Mouse (Mus musculus): Measurements from ENCODE around the gene Senp7. TPM values are rescaled to one million over a fixed set of nuclear protein-coding genes. Genes with fewer than 3 reads are reported as not detected.
"Not testable (repeated sequence)": the region's sequence is repeated elsewhere in the genome, so short reads cannot be mapped to it uniquely, and the experiment has no call there.

The Senp7 gene
- total RNA-seq, 2 experiments from 2014 or later = 49.3 to 53.4 TPM

DNA sequence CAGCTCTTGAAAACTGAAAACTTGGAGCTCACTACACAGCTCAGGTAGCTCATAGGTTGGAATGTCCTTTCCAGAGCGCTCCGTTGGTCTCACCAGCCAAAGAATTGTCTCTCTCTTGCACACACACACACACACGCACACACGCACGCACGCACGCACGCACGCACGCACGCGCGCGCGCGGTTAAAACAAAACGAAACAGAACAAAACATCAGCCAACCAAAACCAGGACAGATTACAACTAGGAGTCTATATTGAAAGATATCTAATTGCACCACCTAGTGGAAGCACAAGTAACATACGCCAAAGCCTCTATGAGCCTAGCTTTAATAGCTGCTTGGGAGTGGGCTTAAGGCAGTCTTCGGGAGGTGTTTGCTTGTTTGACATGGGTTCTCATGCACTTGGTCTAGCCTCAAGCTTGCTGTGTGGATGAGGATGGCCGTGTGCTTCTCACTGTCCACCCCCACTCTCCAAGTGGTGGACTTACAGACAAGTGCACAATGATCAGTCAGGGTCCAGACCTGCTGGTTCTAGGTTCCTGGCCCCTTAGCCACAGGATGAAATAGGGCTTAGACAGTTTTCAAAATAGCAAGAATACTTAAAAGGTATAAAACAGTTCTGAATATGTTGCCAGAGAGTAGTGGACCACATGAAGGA is 16.3 kb downstream of the Senp7 start:
- DNase-seq (ENCODE audit: low spot score in 2 of 2) = peak; percentile 47 to 58

DNA sequence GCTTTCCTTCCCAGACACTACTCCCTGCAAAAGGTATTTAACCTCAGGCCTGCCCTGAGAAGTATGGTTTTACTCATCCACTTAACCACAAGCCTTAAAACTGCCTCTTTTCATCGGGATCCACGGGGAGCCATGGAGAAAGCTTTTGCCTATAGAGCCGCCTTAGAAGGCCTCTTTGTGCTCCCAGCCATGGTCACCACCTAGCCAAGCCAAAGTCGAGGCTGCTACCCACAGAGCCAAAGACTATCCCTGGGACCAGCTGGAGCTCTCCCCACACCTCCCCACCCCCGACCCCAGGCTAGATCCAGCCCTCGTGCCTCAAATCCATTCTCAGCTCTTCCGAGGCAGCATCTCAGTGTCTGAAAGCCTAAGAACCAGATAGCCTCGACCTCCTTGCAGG is 18.0 kb downstream of the Senp7 start:
- DNase-seq (ENCODE audit: low spot score in 2 of 2) = no peak

DNA sequence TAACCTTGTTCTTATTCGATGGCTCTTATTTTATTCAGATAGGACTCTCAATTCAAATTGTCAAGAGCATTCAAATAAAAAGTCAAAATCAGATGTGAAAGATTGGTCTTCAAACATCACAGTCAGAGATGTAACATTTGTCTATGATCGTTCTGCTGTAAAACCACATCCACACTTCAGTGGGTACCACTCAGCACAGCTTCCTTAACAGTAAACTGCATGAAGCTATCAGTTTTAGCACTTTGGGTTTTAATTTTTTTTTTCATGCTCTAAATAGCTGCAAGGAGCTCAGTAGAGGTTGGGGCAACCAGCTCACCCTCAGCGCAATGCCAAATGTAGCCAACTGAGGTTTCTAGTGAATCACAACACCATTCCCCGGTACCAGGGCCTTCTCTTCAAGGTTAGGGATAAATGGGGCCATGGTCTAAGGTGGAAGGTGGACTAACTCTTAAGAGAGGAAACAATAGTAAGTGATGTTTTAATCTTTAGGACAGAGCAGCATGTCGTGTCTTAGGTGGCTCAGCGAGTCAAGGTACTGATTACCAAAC is 20.5 kb downstream of the Senp7 start:
- DNase-seq (ENCODE audit: low spot score in 2 of 2) = no peak

DNA sequence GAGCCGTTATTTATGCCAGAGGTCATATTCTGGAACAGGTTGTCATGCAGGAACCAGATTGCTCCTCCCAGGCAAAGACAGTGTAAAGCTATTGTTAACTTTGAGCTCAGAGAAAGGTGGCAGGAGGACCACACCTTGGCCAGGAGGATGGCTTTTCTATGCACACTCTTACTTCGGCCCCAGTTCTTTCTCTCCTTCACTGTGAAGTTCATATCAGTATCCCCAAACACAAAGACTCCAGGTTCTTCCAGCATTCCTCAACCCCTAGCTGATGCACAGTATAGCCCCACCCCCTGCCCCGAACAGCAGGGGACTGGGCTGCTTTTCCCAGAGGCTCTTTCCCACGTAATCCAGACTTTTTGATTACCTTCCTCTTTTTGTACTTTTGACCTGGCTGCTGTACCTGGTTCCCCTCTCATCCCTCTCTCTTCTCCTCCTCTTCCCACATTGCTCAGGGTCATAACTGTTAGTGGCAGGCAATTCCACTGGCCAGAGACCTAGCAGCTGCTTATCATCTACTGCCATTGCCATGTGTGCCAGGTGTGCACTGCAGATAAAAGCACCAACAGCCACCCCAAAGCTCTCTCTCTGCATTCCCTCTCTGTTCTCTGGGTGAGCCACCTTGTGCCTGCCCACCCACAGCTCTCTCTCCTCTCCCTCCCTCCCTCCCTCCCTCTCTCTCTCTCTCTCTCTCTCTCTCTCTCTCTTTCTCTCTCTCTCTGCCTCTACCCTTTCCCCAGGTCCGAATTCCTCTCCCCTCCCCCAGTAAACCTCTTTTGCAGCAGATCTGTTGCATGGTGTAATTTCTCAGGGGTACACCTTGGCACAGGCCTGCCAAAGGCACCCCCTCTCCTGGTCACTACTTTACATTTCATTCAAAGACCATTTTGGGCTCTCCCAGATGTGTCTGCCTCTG is 23.4 kb downstream of the Senp7 start:
- DNase-seq (ENCODE audit: low spot score in 2 of 2) = no peak

DNA sequence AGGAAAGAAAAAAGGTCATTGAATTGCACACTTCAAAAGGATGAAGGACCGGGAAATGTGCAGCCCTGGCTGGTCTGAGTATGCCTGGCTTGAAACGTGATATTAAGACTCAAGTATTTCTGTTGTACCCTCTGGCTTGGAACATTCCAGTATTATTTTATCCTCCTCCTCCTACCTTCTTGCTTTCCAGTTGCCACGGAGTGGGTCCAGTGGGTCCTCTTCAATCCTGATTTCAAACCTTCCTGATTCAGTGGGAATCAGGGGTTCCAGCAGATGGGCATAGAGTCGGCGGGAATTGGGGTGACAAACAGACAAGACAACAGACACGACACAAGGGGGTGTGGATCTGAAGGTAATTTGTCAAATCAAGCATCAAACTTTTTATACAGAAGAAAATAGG is 24.4 kb downstream of the Senp7 start:
- no peak for DNase-seq (ENCODE audit: low spot score in 2 of 2)

DNA sequence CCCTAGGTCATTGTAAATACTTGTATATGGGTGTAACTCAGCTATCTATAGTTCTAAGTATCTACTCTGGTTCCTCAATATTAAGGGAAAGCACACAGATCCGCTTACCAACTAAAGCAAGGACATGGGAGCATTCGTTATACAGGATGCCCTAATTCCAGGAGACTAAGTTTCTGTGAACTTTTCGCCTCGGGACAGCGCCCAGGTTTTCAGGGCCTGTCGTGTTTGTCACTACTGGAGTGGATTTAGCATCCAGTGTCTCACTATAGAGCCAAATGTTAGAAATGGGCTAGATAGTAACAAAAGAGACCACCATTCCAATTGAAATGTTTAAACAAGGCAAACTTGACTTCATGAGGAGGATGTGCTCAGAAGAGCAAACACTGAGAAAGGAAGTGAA is 25.0 kb downstream of the Senp7 start:
- DNase-seq (ENCODE audit: low spot score in 2 of 2) = not testable (repeated sequence)

DNA sequence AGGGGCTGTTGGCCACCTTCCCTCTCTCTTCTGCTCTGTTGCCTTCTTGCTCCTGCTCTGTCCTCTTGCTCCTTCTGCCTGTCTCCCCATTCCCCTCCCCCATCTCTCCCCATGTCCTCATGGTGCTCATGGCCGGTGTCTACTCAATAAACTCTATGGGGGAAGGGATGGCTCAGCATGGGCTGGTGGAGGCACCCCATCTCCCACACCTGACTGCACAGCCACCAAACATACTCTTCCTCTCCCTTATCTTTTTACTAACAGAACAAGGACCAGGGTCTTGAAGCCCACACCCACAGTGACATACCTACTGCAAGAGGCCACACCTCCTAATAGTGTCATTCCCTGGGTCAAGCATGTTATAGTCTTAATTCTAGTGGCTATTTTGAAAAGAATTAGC is 26.0 kb downstream of the Senp7 start:
- DNase-seq (ENCODE audit: low spot score in 2 of 2) = no peak

DNA sequence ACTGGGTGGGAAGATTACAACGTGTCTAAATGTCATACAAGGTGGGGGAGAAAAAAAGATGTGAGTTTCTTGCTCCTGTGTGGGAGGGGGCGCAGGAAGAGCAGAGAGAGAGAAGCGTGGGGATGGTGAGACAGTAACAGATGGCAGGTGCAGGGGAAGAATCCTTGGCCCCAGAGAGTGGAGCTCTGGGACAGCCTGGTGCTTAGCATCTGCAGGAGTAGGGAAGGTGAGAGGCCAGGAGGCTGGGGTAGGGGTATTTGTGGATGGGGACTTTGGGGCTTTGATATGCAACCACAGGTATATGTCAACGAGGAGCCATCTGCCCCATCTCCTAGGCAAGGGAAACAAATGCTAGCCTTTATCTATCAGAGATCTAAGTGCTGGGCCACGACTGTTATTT is 26.4 kb downstream of the Senp7 start:
- no peak for DNase-seq (ENCODE audit: low spot score in 2 of 2)

DNA sequence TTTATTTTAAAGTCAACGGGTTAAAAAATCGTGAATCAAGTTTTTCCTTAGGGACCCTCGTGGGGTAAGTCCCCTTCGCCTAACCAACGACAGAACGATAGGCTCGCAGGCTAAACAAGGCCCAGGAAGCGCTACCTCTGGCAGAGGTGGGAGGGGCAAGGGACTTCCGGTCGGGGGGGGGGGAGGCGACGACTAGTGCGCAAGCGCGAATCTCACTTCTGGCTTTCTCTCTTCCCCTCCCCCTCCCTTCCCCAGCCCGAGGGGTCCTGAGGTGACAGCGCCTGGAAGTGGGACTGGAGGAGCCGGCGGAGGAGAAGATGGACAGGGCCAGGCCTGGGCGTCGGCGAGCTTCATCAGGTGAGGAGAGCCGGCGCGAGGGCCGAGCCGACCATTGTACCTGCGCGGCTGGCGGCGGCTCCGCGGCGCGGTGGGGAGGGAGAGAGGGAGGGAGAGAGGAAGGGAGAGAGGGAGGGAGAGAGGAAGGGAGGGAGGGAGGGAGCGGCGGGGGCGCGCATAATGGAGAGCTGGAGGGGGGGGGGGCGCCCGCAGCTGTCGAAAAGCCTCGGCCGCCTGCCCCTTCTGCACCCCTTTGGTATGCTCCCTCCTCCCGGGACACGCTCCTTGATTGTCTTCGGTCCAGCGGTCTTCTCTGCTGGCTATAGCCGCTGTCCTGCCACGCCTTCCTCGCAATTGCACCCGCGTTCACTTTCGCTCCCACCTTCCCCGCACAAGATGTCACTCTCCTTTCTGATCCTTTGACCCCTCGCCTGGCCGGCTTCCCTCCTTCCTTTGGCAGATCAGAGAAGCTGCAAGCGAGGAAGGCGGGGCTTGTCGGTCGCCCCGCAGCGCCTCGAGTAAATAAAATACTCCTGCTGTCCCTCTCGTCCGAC is 27.3 kb downstream of the Senp7 start:
- DNase-seq (ENCODE audit: low spot score in 2 of 2) = peak; percentile 82 to 85

DNA sequence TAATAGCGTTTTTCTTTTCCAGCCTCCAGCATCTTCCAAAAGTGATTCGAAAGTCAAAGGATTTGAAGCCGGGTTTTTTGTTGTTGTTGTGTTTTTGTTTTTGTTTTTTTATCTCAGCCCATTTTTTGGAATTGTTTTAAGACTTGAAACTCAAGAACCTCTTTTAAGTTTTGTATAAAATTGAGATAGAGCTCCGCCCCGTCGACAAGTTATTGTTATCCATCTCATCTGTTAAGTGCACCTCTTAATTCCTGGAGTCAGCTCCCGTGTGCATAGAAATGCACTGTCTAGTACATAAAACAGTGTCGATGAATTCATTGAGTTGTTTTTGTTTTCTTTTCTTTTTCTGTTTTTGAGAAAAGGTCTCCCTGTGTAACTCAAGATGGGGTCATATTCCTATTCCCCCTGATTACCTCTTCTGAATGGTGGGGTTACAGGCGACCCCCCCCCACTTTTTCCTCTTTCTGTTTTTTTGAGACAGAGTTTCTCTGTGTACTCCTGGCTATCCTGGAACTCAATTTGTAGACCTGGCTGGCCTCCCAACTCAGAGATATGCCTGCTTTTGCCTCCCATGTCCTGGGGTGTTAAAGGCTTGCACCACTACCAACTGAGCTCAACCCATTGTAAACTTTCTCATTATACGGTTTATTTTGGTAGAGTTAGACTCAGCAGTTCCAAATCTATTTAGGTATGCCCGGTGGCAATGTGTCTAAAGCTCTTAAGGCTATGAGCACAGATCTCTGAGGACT is 28.2 kb downstream of the Senp7 start:
- DNase-seq (ENCODE audit: low spot score in 2 of 2) = no peak

DNA sequence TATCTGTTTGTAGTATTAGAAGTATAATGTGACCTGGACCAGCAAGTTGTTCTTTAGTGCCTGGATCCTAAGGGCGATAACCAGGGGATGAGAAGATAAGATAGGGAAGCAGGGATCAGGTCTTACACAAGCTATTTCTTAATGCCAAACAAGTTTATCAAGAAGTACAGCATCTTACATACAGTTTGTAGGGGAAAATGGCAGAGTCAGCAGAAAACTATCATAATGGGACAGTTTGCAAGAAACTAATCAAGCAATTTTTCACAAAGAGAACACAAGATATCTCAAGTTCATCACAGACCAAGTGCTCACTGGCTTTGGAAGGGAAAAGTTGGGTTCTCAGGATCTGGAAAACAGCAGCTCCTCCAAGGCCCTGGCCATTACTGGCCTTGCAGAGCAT is 31.3 kb downstream of the Senp7 start:
- DNase-seq (ENCODE audit: low spot score in 2 of 2) = no peak

DNA sequence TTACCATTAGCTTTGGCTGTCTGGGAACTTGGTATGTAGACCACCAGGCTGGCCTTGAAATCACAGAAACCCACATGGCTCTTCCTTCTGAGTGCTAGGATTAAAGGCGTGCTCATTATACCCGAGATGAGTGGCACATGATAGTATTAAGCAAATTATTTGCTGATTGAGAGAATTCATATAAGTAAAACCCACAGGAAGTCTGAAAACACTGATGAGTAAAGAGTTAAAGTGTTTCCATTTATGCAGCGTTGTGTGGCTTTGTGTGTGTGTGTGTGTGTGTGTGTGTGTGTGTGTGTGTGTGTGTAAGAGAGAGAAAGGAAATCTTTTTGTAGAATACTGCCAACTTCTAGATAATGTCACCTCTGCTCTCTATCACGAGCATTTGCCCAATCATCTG is 33.6 kb downstream of the Senp7 start:
- no peak for DNase-seq (ENCODE audit: low spot score in 2 of 2)

DNA sequence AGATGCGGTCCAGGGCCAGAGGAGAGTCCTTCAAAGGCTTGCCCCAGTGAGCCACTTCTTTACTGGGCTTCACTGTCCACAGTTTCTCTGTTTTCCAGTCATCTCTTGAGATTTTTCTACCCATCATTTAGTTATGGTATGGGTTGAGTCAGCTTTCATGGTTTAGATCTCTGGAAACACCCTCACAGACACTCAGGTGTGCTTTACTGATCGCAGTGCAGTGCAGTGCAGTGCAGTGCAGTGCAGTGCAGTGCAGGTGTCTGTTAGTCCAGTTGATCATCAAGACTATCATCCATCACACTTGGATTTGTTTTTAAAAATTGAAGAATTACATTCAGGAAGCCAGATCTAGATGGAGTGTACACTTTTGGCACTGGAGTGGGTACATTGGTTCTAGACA is 38.2 kb downstream of the Senp7 start:
- DNase-seq (ENCODE audit: low spot score in 2 of 2) = no peak

DNA sequence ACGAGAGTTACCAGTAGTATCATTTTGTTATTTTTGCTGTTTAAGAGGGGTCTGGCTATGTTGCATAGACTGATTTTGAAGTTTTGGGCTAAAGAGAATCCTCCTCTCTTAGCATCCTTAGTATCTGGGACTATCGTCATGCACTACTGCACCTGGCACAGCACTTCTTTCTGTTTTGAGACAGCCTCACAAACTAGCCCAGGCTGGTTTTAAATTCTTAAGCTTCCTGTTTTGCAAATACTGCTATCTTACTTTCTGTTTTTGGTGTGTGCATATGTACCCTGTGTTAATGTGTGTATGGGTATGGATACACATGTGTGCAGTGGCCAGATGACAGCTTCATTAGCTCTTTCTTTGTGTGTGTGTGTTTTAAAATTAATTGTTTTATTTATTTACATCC is 42.2 kb downstream of the Senp7 start:
- DNase-seq (ENCODE audit: low spot score in 2 of 2) = no peak

DNA sequence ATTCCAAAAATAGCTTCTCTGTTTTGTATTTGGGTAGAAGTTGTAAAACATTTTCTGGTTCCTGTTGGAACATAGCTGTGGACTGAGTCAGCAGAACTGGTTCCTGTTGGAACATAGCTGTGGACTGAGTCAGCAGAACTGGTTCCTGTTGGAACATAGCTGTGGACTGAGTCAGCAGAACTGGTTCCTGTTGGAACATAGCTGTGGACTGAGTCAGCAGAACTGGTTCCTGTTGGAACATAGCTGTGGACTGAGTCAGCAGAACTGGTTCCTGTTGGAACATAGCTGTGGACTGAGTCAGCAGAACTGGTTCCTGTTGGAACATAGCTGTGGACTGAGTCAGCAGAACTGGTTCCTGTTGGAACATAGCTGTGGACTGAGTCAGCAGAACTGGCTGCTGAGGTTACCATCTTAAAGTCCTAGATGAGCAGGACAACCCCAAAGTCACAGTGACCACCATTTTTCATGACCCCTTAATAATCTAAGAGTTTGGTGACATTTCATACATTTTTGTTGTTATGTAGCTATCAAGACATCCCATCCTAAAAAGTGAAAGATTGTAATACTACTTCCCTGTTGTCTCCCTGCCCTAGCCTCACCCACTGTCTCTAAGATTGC is 48.4 kb downstream of the Senp7 start:
- DNase-seq (ENCODE audit: low spot score in 2 of 2) = not testable (repeated sequence)

DNA sequence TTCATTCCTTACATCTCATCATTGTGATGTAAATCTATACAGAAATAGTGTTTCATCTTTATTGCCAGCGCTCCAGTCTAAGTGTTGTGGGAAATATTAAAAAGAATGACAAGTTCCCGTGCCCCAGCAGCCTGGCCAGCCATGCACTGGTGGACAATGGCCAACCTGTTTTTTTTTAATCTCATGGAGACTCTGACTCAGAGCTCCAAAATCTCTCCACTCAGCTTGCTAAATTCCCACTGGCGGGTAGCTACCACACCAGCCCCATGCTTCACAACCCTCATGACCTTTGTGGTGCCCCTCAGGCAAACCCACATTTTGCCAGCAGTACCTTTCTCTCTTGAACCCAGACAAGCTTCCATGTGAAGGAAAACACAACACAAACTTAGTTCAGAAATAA is 67.6 kb downstream of the Senp7 start:
- DNase-seq (ENCODE audit: low spot score in 2 of 2) = no peak

DNA sequence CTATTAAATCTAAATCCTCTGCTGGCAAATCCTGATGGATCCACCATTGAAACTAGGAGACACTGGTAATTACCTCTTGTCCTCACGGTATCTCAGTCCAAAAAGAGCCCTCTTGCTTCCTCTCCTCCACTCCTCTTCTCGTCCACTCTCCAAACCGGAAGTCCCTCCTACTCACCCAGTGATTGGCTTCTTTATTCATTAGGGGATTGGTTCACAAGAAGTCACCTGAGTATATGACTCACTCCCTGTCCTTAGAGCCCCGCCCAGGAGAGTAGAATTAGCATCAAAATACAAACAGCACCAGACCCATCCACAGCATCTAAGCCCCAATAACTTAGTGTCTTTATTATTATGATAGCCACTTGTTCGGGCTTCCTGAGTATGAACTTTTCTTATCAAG is 68.0 kb downstream of the Senp7 start:
- DNase-seq (ENCODE audit: low spot score in 2 of 2) = no peak

DNA sequence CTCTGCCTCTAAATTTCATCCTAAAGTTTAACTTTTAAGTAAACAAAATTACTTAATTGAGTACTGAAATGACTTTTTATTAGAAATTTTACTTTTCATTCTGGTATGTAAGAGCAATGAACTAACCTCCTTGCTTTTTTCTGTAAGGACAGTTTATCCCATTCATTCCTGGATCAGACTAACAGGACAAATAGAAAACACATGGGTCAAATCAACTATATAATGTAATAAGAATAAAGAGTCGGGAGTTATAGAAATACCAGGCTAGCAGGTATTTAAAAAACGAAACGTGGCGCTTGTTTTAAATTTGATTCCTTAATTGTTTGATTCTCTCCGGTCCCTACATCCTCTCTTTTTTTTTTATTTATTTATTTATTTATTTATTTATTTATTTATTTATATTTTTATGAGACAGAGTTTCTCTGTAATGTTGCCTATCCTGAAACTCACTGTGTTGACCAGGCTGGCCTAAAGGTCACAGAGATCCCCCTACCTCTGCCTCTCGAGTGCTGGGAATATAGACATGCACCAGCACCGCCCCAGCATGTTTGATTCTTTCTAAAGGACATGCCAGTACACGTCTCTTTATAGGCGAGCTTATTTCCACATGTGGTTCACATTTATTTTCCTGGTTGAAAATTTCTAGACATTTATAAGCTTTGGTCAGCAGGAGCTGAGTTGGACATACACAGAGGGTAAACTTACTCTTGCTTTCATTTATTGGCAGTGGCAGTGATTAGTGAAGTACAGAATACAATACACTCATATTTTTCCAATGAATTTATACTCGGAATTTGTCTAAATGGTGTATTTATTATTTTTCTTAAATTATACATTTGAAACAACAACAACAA is 69.4 kb downstream of the Senp7 start:
- no peak for DNase-seq (ENCODE audit: low spot score in 2 of 2)

DNA sequence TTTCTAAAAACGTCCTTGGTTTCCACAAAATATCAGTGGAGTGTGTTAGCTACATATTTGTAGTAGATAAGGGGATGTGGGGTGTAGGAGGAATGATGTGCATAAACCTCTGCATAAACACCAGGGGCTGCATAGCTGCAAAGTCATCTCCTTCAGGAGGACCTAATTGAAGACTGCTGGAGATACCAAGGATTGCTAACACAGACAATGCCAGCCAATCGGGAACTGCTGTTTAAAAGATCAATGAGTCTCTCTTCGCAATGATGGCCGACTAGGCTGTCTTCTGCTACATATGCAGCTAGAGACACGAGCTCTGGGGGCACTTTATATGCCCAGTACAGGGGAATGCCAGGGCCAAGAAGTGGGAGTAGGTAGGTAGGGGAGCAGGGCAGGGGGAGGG is 74.4 kb downstream of the Senp7 start:
- DNase-seq (ENCODE audit: low spot score in 2 of 2) = no peak
